Mouse (Mus musculus) gastrocnemius, adult 2 months (tissue): ENCODE measurements around the gene Sfi1. TPM values are rescaled to one million over a fixed set of nuclear protein-coding genes. Genes with fewer than 3 reads are reported as not detected.
"Not testable (repeated sequence)": the region's sequence is repeated elsewhere in the genome, so short reads cannot be mapped to it uniquely, and the experiment has no call there.

Source experiments
- DNase-seq: peaks from one replicate; pipeline ENCODE4 v3.0.0; 2022
- H3K27ac ChIP-seq: fragments of 200-600 bp; 2 replicates; pipeline ENCODE4 v1.8.1; 2022; ENCODE audit warnings: mild to moderate bottlenecking
- H3K4me3 ChIP-seq: fragments of 200-600 bp; 2 replicates; pipeline ENCODE4 v1.8.1; 2022; ENCODE audit warnings: mild to moderate bottlenecking, moderate library complexity
- intact Hi-C: fragments of 180-260 bp; cut with DNase I; formaldehyde crosslinking; loops from one replicate; pipeline ENCODE4 v1.15.1; 2025
- total RNA-seq, 2 experiments: library from RNA; stranded (reverse); gene quantifications; 2 replicates each; pipeline ENCODE4 v1.2.3; 2021

Sfi1 gene
- total RNA-seq, 2 experiments from 2014 or later, result 15.3 to 15.6 TPM

DNA sequence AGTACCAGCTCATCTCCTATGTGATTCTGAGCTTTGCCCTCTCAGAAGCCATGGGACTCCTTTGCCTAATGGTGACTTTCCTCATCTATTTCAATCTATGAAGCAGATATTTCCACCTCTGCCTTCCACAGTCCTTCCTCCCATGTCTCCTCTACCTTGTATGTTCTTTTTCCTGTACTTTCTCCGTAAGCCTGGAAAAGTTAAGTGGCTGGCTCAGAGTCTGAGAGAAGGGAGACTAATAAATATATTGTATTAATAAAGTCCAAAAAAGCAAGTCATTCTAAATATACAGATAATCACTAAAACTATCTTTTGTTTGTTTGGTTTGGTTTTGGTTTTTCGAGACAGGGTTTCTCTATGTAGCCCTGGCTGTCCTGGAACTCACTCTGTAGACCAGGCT is 30.1 kb downstream of the Sfi1 start:
- DNase-seq, intact Hi-C loops, H3K4me3 ChIP-seq, H3K27ac ChIP-seq: not testable (repeated sequence)

DNA sequence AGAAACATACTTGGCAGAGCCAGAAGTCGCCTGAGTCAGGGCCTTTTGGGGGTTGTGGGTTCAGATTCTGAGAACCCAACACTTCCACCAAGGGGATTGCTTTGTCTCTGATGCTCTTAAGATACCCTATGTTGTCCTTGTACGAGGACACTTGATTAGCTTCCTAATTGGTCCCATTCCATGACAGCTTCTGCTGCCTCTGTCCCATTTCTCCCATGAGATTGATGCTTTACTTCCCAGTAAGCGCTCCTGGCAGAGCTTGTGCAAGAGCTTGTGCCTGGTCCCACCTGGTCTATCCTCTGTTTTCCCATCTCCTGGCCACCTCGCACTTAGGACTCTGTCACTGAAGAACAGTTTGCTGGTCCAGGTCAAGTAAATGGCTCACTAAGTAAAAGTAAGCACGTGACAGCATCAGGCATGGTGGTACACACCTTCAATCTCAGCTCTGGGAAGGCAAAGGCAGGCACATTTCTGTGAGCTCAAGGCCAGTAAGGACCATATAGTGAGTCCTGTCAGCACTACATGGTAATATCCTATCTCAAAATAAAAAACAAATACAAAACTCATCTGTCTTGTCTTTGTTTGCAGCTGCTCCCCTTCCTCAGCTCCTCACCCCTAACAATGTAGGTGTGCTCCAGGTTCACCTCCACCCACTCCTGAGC is 30.9 kb downstream of the Sfi1 start:
- intact Hi-C loops, H3K4me3 ChIP-seq, H3K27ac ChIP-seq: not testable (repeated sequence)
- peak; percentile 56 for DNase-seq

GRCm38 (mm10) chr11:3161370-3161769 is 31.9 kb downstream of the Sfi1 start:
- intact Hi-C loops, H3K27ac ChIP-seq, H3K4me3 ChIP-seq: not testable (repeated sequence)
- DNase-seq, result peak; percentile 53

DNA sequence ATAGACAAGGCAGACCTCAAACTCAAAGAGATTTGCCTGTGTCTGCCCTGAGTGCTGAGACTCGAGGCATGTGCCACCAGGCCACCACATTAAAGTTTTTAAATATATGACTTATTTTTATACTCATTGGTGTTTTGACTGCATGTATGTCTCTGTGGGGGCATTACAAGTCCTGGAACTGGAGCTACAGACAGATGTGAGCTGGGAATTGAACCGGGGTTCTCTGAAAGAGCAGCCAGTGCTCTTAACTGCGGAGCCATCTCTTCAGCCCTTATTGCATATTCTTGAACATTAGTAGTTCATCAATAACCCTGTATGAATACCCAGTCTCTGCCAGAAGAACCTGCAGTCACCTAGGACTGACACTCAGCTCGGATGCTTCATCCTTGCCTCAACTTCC is 34.5 kb downstream of the Sfi1 start:
- DNase-seq, H3K4me3 ChIP-seq, intact Hi-C loops, H3K27ac ChIP-seq: not testable (repeated sequence)

- H3K4me3 ChIP-seq, DNase-seq, H3K27ac ChIP-seq, intact Hi-C loops: not testable (repeated sequence)
Measured at GRCm38 (mm10) chr11:3157996-3158395, 35.3 kb downstream of the Sfi1 start.

- H3K27ac ChIP-seq, intact Hi-C loops, H3K4me3 ChIP-seq, DNase-seq: not testable (repeated sequence)
Measured at GRCm38 (mm10) chr11:3156991-3157390, 36.3 kb downstream of the Sfi1 start.

DNA sequence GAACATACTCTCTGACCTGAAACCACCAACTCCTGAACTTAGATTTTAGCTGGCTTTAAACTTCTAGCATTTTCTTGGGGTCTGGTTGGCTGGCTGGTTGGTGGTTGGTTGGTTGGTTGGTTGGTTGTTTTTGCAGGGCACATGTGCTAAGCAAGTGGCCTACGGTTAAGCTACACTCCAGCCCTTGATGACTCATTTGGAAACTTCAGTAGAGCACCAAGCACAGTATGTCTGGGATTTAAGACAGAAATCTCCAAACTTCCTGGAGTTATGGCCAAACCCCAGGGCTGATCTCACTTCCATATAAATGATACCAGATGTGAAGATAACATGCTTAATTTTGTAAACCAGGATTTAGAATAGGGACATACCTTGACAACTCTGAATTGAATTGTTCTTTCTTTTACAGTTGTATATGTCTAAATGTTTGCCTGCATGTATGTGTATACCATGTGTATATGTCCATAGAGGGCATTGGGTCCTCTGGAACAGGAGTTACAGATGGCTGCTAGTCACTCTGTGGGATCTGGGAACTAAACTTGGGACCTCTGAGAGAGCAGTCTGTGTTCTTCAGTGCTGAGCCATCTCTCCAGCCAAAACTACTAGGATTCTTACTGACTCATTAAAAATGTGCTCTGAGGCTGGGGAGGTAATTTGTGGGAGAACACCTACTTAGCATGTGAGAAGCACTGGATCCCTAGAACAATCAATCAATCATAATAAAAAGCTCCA is 39.4 kb downstream of the Sfi1 start:
- H3K27ac ChIP-seq, intact Hi-C loops, H3K4me3 ChIP-seq: not testable (repeated sequence)
- peak; percentile 53 for DNase-seq

- DNase-seq, H3K4me3 ChIP-seq, H3K27ac ChIP-seq, intact Hi-C loops: not testable (repeated sequence)
Measured at GRCm38 (mm10) chr11:3151358-3151757, 41.9 kb downstream of the Sfi1 start.

- DNase-seq, H3K27ac ChIP-seq, intact Hi-C loops, H3K4me3 ChIP-seq: not testable (repeated sequence)
Measured at GRCm38 (mm10) chr11:3150677-3151003, 42.6 kb downstream of the Sfi1 start.

DNA sequence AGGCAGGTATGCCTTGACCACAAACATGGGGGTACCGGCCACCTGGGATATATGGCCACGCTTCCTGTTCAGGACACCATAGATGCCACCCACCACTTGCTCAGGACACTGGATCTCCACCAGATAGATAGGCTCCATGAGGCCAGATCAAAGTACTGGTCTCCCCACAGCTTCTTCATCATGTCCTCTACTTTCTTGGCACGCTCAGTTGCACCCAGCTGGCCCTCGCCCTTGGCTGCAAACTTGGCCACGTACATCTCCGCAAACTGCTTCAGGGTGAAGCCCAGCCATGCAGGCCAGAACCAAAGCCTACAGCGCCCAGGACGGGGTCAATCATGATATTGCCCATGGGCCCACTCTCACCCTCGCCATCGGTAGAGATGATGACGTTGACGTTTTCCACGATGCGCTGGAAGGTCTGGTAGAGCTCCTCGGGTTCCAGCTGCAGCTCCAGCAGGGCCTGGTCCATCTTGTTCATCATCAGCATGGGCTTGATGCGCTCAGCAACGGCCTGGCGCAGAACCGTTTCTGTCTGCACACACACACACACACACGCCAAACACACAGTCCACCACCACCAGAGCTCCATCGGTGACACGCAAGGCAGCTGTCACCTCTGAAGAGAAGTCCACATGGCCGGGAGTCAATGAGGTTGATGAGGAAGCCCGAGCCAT is 43.1 kb downstream of the Sfi1 start:
- H3K4me3 ChIP-seq, intact Hi-C loops, H3K27ac ChIP-seq: not testable (repeated sequence)
- peak; percentile 57 for DNase-seq

DNA sequence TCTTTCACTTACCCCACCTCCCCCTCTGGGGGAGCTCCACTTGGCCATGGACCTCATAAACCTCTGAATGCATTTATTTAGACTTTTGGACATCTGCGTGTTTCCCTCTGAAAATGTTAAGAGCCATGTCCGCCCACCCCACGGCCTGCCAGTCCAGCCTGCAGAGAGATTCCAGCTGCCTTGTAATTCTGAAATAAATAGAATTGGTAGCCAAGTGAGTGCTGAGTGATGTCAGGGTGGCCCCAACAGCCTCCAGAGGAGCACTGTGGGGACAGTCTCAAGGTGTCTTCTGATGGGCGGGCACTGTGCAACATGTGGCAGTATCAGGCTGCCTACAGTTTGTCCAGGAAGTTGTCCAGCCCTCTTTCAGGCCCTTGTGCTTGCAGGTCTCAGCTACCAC is 43.8 kb downstream of the Sfi1 start:
- H3K27ac ChIP-seq, H3K4me3 ChIP-seq, DNase-seq, intact Hi-C loops: not testable (repeated sequence)

DNA sequence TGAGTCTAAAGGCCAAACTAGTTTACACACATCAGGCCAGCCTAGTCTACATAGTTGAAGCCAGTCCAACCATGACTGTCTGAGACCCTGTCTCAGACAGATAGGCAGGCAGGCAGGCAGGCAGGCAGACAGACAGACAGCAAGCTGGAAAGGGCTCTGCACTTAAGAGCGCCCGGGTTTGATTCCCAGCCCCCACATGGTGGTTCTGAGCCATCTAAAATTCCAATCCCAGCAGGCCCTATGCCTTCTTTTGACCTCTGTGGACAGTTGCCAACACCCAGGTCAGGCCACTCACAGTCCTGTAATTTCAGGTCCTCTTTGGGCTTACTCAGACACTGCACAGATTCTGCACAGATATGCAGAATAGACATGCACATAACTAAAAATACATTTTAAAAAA is 46.5 kb downstream of the Sfi1 start:
- DNase-seq, H3K27ac ChIP-seq, H3K4me3 ChIP-seq, intact Hi-C loops: not testable (repeated sequence)

GRCm38 (mm10) chr11:3145359-3146165 is 47.7 kb downstream of the Sfi1 start:
- DNase-seq, H3K4me3 ChIP-seq, intact Hi-C loops, H3K27ac ChIP-seq: not testable (repeated sequence)

GRCm38 (mm10) chr11:3143984-3144383 is 49.3 kb downstream of the Sfi1 start:
- DNase-seq, intact Hi-C loops, H3K27ac ChIP-seq, H3K4me3 ChIP-seq: not testable (repeated sequence)

GRCm38 (mm10) chr11:3142413-3142812 is 50.9 kb downstream of the Sfi1 start:
- peak; percentile 78 for DNase-seq
- H3K4me3 ChIP-seq, H3K27ac ChIP-seq, intact Hi-C loops: not testable (repeated sequence)

GRCm38 (mm10) chr11:3140967-3141535 is 52.2 kb downstream of the Sfi1 start:
- DNase-seq, H3K4me3 ChIP-seq, intact Hi-C loops, H3K27ac ChIP-seq: not testable (repeated sequence)

GRCm38 (mm10) chr11:3138323-3138722 is 54.9 kb downstream of the Sfi1 start:
- H3K27ac ChIP-seq, H3K4me3 ChIP-seq, intact Hi-C loops: not testable (repeated sequence)
- peak; percentile 44 for DNase-seq

DNA sequence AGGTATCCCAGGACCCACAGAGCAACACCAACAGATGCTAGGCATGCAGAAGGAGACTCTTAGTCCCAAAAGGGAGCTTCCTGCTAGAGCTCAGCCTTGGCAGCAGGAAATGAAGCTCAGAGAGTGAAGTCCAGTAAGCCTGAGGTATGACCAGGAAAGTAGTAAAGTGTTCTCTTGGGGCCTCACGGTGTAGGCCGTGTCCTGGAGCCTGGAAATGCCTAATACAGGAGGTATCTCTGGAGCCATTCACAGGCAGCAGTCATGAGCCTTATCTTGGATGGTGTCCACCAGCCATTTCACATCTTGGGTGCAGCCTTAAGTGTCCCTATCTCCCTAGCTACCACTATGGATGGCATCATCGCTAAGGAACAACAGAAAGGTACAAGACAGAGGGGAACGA is 56.0 kb downstream of the Sfi1 start:
- H3K4me3 ChIP-seq, intact Hi-C loops, H3K27ac ChIP-seq: not testable (repeated sequence)
- peak; percentile 50 for DNase-seq
